Mouse (Mus musculus) left cerebral cortex, adult 2 months (tissue): ENCODE measurements around the gene Maea. TPM values are rescaled to one million over a fixed set of nuclear protein-coding genes. Genes with fewer than 3 reads are reported as not detected.
A peak's percentile ranks its signal among the peaks of the same experiment; 100 is the strongest.
"Not testable (repeated sequence)": the region's sequence is repeated elsewhere in the genome, so short reads cannot be mapped to it uniquely, and the experiment has no call there.

Source experiments
- DNase-seq, 2 experiments: peaks; one replicate each; pipeline ENCODE4 v3.0.0; 2021 to 2022; ENCODE audit warnings: low spot score in 2 of 2, mixed read lengths in 1 of 2; ENCODE audit errors: extremely low spot score in 1 of 2
- H3K27ac ChIP-seq: fragments of 200-600 bp; 2 replicates; pipeline ENCODE4 v1.8.1; 2022
- H3K4me3 ChIP-seq: fragments of 200-600 bp; 2 replicates; pipeline ENCODE4 v1.8.1; 2022
- CTCF ChIP-seq: fragments of 200-600 bp; IDR thresholded peaks from 2 replicates; pipeline ENCODE4 v1.8.1; 2022; ENCODE audit warnings: antibody characterized with exemption, mild to moderate bottlenecking, moderate library complexity
- intact Hi-C: fragments of 180-260 bp; cut with DNase I; formaldehyde crosslinking; loops from one replicate; pipeline ENCODE4 v1.15.1; 2025
- total RNA-seq, 2 experiments: library from RNA; stranded (reverse); gene quantifications; 2 replicates each; pipeline ENCODE4 v1.2.3; 2021

The Maea gene
- total RNA-seq, 2 experiments from 2014 or later = 98.7 to 99.4 TPM

- intact Hi-C loops = no loop called here
- Histone ChIP-seq H3K4me3 (no peak overlapping the region), H3K27ac (no peak overlapping the region)
- DNase-seq = no peak
- TF ChIP-seq CTCF = no peak
Observed at GRCm38 (mm10) chr5:33341165-33341564, 5.9 kb downstream of the Maea start.

DNA sequence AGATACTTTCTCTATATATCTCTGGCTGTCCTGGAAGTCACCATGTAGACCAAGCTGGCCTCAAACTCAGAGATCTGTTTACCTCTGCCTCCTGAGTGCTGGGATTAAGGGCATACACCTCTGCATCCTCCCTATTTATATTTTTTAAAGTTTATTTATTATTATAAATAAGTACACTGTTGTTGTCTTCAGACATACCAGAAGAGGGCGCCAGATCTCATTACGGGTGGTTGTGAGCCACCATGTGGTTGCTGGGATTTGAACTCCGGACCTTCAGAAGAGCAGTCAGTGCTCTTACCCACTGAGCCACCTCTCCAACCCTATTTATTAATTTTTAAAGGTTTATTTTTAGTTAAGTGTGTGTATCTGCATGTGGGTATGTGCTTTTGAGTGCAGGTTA is 6.9 kb downstream of the Maea start:
- TF ChIP-seq CTCF = peak; percentile 25; the same call in 1 of the 2 replicates
- intact Hi-C loops, H3K27ac ChIP-seq, DNase-seq, H3K4me3 ChIP-seq: not testable (repeated sequence)

DNA sequence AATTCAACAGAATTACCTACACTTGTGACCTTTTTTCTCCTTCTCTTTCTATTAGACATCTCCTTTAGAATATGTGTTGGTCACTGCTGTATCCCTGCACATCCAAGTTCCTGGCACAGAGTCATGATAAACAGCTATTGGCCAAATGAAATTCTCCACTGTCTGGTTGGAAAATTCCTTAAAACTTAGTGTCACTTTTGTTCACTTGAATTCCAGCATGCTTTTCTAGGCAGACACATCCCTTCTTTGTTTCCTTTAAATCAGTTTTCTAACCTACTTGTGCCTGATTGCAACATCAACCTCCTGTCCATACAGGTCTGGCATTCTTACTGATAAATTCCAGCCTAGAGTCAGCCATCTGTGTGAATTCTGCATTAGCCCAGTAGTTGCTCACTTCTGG is 7.5 kb downstream of the Maea start:
- no peak for TF ChIP-seq CTCF
- DNase-seq = no peak
- H3K4me3 ChIP-seq = no peak overlapping the region
- intact Hi-C loops = no loop called here
- H3K27ac ChIP-seq = no peak overlapping the region; the same call in 1 of the 2 replicates

DNA sequence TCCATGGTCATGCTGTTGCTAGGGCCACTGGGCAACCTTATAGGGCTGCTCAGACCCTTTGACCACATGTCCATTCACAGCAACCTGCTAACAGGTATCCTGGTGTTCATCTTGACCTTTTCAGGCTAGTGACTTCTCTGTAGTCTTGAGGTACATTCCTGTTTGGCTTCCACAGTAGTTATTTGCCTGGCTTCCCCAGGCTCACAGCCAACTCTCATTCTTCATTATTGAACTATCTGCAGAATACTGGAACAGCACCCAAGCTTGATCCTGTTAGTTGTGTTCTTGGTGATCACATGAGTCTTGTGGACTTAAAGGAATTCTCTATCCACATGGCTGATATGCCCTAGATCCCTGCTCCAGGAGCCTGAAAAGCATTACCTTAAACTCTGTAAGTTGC is 8.3 kb downstream of the Maea start:
- DNase-seq = no peak
- intact Hi-C loops = no loop called here
- no peak for TF ChIP-seq CTCF
- Histone ChIP-seq H3K27ac (no peak overlapping the region), H3K4me3 (no peak overlapping the region)

GRCm38 (mm10) chr5:33344070-33344469 is 8.8 kb downstream of the Maea start:
- no peak for DNase-seq
- intact Hi-C loops = no loop called here
- TF ChIP-seq CTCF = no peak
- Histone ChIP-seq H3K27ac (no peak overlapping the region), H3K4me3 (no peak overlapping the region)

DNA sequence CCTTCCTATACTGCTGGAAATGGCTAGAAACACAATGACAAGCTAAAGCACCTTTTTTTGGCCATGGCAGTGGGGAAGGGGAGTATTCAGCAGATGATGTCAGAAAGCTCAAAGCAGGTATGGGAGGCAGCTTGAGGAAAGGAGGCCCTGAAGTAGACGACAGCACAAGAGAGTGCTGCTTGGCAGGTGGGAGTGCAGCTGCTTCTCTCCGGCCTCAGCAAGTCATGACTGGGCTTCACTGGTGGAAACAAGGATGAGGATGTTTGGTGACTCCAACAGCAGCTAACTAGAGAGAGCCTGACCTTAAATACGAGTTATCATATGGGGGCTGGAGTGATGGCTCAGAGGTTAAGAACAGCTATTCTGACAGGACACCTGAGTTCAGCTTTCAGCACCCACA is 12.3 kb downstream of the Maea start:
- intact Hi-C loops = no loop called here
- DNase-seq = no peak

DNA sequence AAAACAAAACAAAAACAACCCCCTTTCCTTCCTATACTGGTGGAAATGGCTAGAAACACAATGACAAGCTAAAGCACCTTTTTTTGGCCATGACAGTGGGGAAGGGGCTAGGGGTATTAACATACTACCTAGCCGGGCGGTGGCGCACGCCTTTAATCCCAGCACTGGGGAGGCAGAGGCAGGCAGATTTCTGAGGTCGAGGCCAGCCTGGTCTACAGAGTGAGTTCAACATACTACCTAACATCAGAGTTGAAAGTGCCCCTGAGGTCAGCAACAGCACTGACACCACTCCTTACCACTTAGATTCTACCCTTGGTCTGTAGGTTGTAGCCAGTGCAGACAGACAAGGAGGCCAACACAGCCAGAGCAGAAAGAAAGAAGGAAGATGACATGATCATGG is 13.9 kb downstream of the Maea start:
- Histone ChIP-seq H3K4me3 (no peak overlapping the region), H3K27ac (no peak overlapping the region)
- intact Hi-C loops = no loop called here
- no peak for DNase-seq
- TF ChIP-seq CTCF = no peak

More for the DNA sequence above, 12.3 kb downstream of the Maea start:
- H3K4me3 ChIP-seq = no peak overlapping the region
- TF ChIP-seq CTCF = no peak
- H3K27ac ChIP-seq = no peak overlapping the region

- TF ChIP-seq CTCF = no peak
- Histone ChIP-seq H3K27ac (no peak overlapping the region), H3K4me3 (no peak overlapping the region)
- intact Hi-C loops = no loop called here
- DNase-seq = no peak
Observed at GRCm38 (mm10) chr5:33349706-33350105, 14.4 kb downstream of the Maea start.

DNA sequence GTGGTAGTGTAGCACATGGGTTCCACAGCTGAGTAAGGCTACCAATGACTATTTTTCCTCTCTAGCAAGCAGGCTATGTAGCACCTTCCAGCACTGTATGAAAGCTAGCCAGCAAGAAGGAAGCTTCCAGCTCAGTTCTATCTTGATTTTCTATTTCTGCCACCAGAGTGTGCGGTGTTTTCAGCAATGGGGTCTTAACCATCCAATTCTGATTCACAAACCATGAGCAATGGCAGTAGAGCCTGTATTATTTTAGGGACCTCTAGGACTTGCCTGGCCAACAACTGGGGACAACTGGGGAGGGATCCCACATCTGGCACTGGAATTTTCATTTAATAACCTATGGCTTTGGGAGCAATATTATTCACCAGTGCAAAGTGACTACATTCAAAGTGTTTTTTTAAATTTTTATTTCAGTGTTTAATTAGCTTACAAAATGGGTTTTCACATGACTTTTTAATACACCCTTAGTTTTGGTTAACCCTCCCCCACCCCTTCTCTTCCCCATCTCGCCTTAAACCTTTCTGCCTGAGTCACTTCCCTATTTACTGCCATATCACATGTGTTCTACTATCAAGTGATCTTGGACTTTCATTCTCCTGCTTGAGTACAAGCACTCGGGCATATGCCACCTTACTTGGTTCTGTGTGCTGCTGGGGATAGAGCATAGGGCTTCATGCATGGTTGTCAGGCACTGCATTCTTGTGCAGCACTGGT is 16.4 kb downstream of the Maea start:
- no peak overlapping the region for H3K27ac ChIP-seq
- no peak for DNase-seq
- intact Hi-C loops = no loop called here
- TF ChIP-seq CTCF = no peak
- no peak overlapping the region for H3K4me3 ChIP-seq

GRCm38 (mm10) chr5:33352273-33352645 is 16.9 kb downstream of the Maea start:
- no peak for TF ChIP-seq CTCF
- Histone ChIP-seq H3K4me3 (no peak overlapping the region), H3K27ac (no peak overlapping the region)
- intact Hi-C loops = no loop called here
- no peak for DNase-seq

GRCm38 (mm10) chr5:33353011-33353410 is 17.7 kb downstream of the Maea start:
- Histone ChIP-seq H3K27ac (no peak overlapping the region), H3K4me3 (no peak overlapping the region)
- DNase-seq = no peak
- intact Hi-C loops = no loop called here
- TF ChIP-seq CTCF = no peak

- intact Hi-C loops = no loop called here
- no peak overlapping the region for H3K4me3 ChIP-seq
Observed at GRCm38 (mm10) chr5:33357494-33357893, 22.2 kb downstream of the Maea start.

DNA sequence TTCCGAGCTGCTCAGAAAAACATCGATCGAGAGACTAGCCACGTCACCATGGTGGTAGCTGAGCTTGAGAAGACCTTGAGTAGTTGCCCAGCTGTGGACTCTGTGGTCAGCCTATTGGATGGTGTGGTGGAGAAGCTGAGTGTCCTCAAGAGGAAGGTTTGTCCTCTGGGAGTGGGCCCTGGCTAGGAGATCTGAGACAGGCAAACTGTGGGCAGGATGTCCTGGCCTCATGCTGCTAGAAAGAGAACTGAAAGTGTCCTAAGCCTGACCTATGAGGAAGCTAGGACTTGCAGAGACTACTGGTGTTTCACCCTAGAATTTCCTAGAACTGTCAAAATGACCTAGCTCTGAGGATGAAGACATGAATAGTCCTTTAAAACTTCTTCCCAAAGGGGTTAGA is 23.2 kb downstream of the Maea start:
- TF ChIP-seq CTCF = no peak
- intact Hi-C loops = no loop called here
- no peak overlapping the region for H3K4me3 ChIP-seq

More at GRCm38 (mm10) chr5:33357494-33357893, 22.2 kb downstream of the Maea start:
- DNase-seq = no peak
- no peak overlapping the region for H3K27ac ChIP-seq
- TF ChIP-seq CTCF = no peak

More for the DNA sequence above, 23.2 kb downstream of the Maea start:
- H3K27ac ChIP-seq = no peak overlapping the region
- DNase-seq = no peak
